7 mouse cellular contexts compared by ENCODE assay signal in genomic region chr5:32138446-32139195, GRCm38 (mm10). TPM values are rescaled to one million over a fixed set of nuclear protein-coding genes. Genes with fewer than 3 reads are reported as not detected.
DNase-seq lines count a peak whose midpoint lies in the region; ATAC-seq and TF ChIP-seq lines count a peak whose summit lies in the region.

No protein-coding gene starts in this region.

- no peaks in the 10 kb centered on the region for H3K9me3 ChIP-seq in liver, embryonic 14.5 days (ENCODE audit: control insufficient read depth, low read length)
- no peaks in the 10 kb centered on the region for H3K9me3 ChIP-seq in stomach, embryonic 14.5 days (ENCODE audit: control insufficient read depth, low read depth, low read length)

- TF ChIP-seq EP300 in liver, embryonic 14.5 days (IDR thresholded peaks at IDR 0.05; ENCODE audit: low read depth), result no peak

- no peaks in the 10 kb centered on the region for H3K36me3 ChIP-seq in liver, embryonic 14.5 days (replicated peaks; ENCODE audit: control insufficient read depth, insufficient read depth, low read depth)
- no peaks in the 10 kb centered on the region; the same call in 1 of the 2 replicates for H3K36me3 ChIP-seq in stomach, embryonic 14.5 days (ENCODE audit: control insufficient read depth, insufficient read depth, low read length)

- peak overlapping the region; percentile 83 for H3K4me3 ChIP-seq in brown adipose tissue, adult 24 weeks (ENCODE audit: insufficient read depth, low read depth, low read length)
- peak overlapping the region; percentile 3 to 30; a peak in 2 of 4 replicates for H3K4me3 ChIP-seq in liver, embryonic 14.5 days (ENCODE audit: insufficient read depth in 1 of 2, low read depth in 2 of 2, low read length in 2 of 2)
- peak overlapping the region; percentile 84 for H3K4me3 ChIP-seq in stomach, embryonic 14.5 days (ENCODE audit: low read depth, low read length)

- peaks cover 44% of the 10 kb centered on the region for H3K27me3 ChIP-seq in liver, embryonic 14.5 days (ENCODE audit: control insufficient read depth, insufficient read depth, low read length)
- H3K27me3 ChIP-seq in stomach, embryonic 14.5 days (ENCODE audit: control insufficient read depth, insufficient read depth, low read length), result no peaks in the 10 kb centered on the region

- 50% methylated on average over 10 of the region's 10 CpGs for WGBS in liver, embryonic 14.5 days (ENCODE audit: insufficient replicate concordance)
- 16% methylated on average over 10 of the region's 10 CpGs for WGBS in stomach, embryonic 14.5 days

- peak; percentile 92 for DNase-seq in adipocyte (ENCODE audit: low spot score)
- DNase-seq in heart, postnatal 14 days, result peak; percentile 53 to 55
- no peak for DNase-seq in liver, embryonic 14.5 days (ENCODE audit: low read depth in 3 of 3, low spot score in 3 of 3)
- DNase-seq in left cerebral cortex, postnatal 25 days (ENCODE audit: low spot score in 2 of 2), result no peak
- no peak for DNase-seq in right cerebral cortex, postnatal 14 days

- intact Hi-C loops in heart, postnatal 14 days (cut with DNase I), result loop anchor here (2.0 to 10.0 kb wide), 5 partner anchors 261 to 576 kb away; partner anchors contain the start of genes Babam2, Mrpl33 and Rbks
- intact Hi-C loops in left cerebral cortex, postnatal 25 days (cut with DNase I), result loop anchor here (1.0 to 10.0 kb wide), 5 partner anchors 214 to 542 kb away; partner anchors contain the start of gene Mrpl33

- peak overlapping the region; percentile 57; the same call in 1 of the 2 replicates for H3K4me2 ChIP-seq in liver, embryonic 14.5 days (ENCODE audit: low read depth)
- H3K4me2 ChIP-seq in stomach, embryonic 14.5 days (replicated peaks; ENCODE audit: low read depth, low read length), result peak overlapping the region; percentile 72

- TF ChIP-seq CTCF in liver, embryonic 14.5 days (IDR thresholded peaks at IDR 0.05; ENCODE audit: low read depth), result no peak

- peaks cover 31% of the 10 kb centered on the region for H3K4me1 ChIP-seq in brown adipose tissue, adult 24 weeks (ENCODE audit: control insufficient read depth, insufficient read depth, insufficient read length, low read length)
- 0 out of 4 replicates have a peak, but pooled peaks cover 0 to 3% of the 10 kb centered on the region in 2 experiments for H3K4me1 ChIP-seq in liver, embryonic 14.5 days (replicated peaks; ENCODE audit: control insufficient read depth in 2 of 2, insufficient read depth in 2 of 2, low read length in 1 of 2)
- H3K4me1 ChIP-seq in stomach, embryonic 14.5 days (ENCODE audit: control insufficient read depth, insufficient read depth, low read length), result peaks cover 26% of the 10 kb centered on the region; the same call in 1 of the 2 replicates

- ATAC-seq in liver, embryonic 14.5 days (ENCODE audit: insufficient read depth), result no peak
- ATAC-seq in stomach, embryonic 14.5 days (ENCODE audit: insufficient number of reproducible peaks, insufficient read depth, low FRiP score, low read depth), result no peak

- H3K27ac ChIP-seq in brown adipose tissue, adult 24 weeks (replicated peaks; ENCODE audit: low read depth, low read length), result peak overlapping the region; percentile 99
- no peak overlapping the region for H3K27ac ChIP-seq in liver, embryonic 14.5 days
- H3K27ac ChIP-seq in stomach, embryonic 14.5 days (ENCODE audit: low read length), result peak overlapping the region; percentile 100

- H3K9ac ChIP-seq in liver, embryonic 14.5 days (replicated peaks), result no peak overlapping the region
- H3K9ac ChIP-seq in stomach, embryonic 14.5 days (replicated peaks; ENCODE audit: low read depth, low read length), result peak overlapping the region; percentile 97

RNA-seq across cellular contexts. Expression of gene Fosl2, which starts 3.0 kb away (rescaled TPM):
- 18.5 and 20.0 TPM in 2 replicates for polyA plus RNA-seq in brown adipose tissue, adult 24 weeks (2012; ENCODE audit: insufficient read depth, insufficient read length, missing spikeins)
- total RNA-seq in heart, postnatal 14 days (2021), result 10 to 100 TPM; 32.4 to 36.3 TPM
- 0.60 and 0.73 TPM in 2 replicates for polyA plus RNA-seq in liver, embryonic 14.5 days (2012; rRNA removed)
- 0.37 and 0.44 TPM in 2 replicates for polyA plus RNA-seq in liver, embryonic 14.5 days (2014; fragmentation: Nextera tagmentation; extraction: Ambion mirVana)
- polyA plus RNA-seq in stomach, embryonic 14.5 days (2014; fragmentation: Nextera tagmentation; extraction: Ambion mirVana), result 15.8 and 16.5 TPM in 2 replicates
- total RNA-seq in left cerebral cortex, postnatal 25 days (2021), result 10 to 100 TPM; 41.8 to 45.5 TPM

Comparison
In these comparisons a context has a peak if more than half of its experiments do, and no peak if none do; other contexts are left out.
1. DNase-seq: peak in adipocyte (single experiment) and heart, postnatal 14 days (2 of 2); none in liver, embryonic 14.5 days (0 of 3), left cerebral cortex, postnatal 25 days (0 of 2) and right cerebral cortex, postnatal 14 days (single experiment).
2. H3K4me3 ChIP-seq: peak in every context shown above with its lines; median percentile 84 in stomach, embryonic 14.5 days; 83 in brown adipose tissue, adult 24 weeks; 16 in liver, embryonic 14.5 days.